Mouse (Mus musculus) brain, embryonic 14.5 days (tissue): ENCODE measurements at regions not wholly inside any gene's neighbourhood (a gene's known extent, or its start where the extent isn't known, plus 50 kb on each side); places are given as distances from the start of the nearest gene placed in this dataset.

ENCODE experiments used
- CTCF ChIP-seq: fragments of 200-500 bp; IDR thresholded peaks from 2 replicates; pipeline ENCODE4 v1.5.1; 2012; ENCODE audit warnings: inconsistent platforms, mild to moderate bottlenecking, moderate library complexity, borderline replicate concordance; ENCODE audit not compliant: insufficient read depth, insufficient read length; ENCODE audit errors: extremely low read depth
- POLR2A ChIP-seq: fragments of 200-500 bp; IDR thresholded peaks from 2 replicates; pipeline ENCODE4 v1.6.1; 2012; ENCODE audit warnings: mild to moderate bottlenecking, inconsistent platforms, borderline replicate concordance; ENCODE audit not compliant: poor library complexity, insufficient read depth, insufficient read length, severe bottlenecking; ENCODE audit errors: extremely low read depth

- TF ChIP-seq CTCF = no peak
- no peak for TF ChIP-seq POLR2A
These were observed 104.8 kb upstream of the Sorcs3 start for GRCm38 (mm10) chr19:48100991-48101390.
